Mouse (Mus musculus): ENCODE results near the gene A930018P22Rik. TPM values are rescaled to one million over a fixed set of nuclear protein-coding genes. Genes with fewer than 3 reads are reported as not detected.

The A930018P22Rik gene
- not detected for polyA plus RNA-seq (2014; fragmentation: Illumina TruSeq; extraction: RNeasy Lipid Tissue Mini Kit (QIAGEN cat#74804); ENCODE audit: low replicate concordance)

GRCm38 (mm10) chr2:104122505-104123378 lies at the start of gene A930018P22Rik:
A930018P22Rik (plus strand) TSS chr2:104122769.

GRCm38 (mm10) chr2:104095741-104096213 lies 26.8 kb upstream of the A930018P22Rik start, which contains the start of gene Cd59a:
Cd59a (plus strand) TSS chr2:104095801.

Other genes with a start within 250 kb of the A930018P22Rik start
- 13.8 TPM for gene Lmo2, start 164.8 kb upstream of the A930018P22Rik start, polyA plus RNA-seq (2014; fragmentation: Illumina TruSeq; extraction: RNeasy Lipid Tissue Mini Kit (QIAGEN cat#74804); ENCODE audit: low replicate concordance)
- 75.2 TPM for gene Fbxo3, start 95.0 kb upstream of the A930018P22Rik start, polyA plus RNA-seq (2014; fragmentation: Illumina TruSeq; extraction: RNeasy Lipid Tissue Mini Kit (QIAGEN cat#74804); ENCODE audit: low replicate concordance)
- not detected for gene 4931422A03Rik, start 94.4 kb upstream of the A930018P22Rik start, polyA plus RNA-seq (2014; fragmentation: Illumina TruSeq; extraction: RNeasy Lipid Tissue Mini Kit (QIAGEN cat#74804); ENCODE audit: low replicate concordance)
- gene Gm10912, start 56.9 kb upstream of the A930018P22Rik start, polyA plus RNA-seq (2014; fragmentation: Illumina TruSeq; extraction: RNeasy Lipid Tissue Mini Kit (QIAGEN cat#74804); ENCODE audit: low replicate concordance): not detected
- gene Gm10799, start 54.2 kb upstream of the A930018P22Rik start, polyA plus RNA-seq (2014; fragmentation: Illumina TruSeq; extraction: RNeasy Lipid Tissue Mini Kit (QIAGEN cat#74804); ENCODE audit: low replicate concordance): not detected
- gene Cd59b, start 52.9 kb upstream of the A930018P22Rik start, polyA plus RNA-seq (2014; fragmentation: Illumina TruSeq; extraction: RNeasy Lipid Tissue Mini Kit (QIAGEN cat#74804); ENCODE audit: low replicate concordance): 3.0 TPM
- gene Cd59a, start 27.0 kb upstream of the A930018P22Rik start, polyA plus RNA-seq (2014; fragmentation: Illumina TruSeq; extraction: RNeasy Lipid Tissue Mini Kit (QIAGEN cat#74804); ENCODE audit: low replicate concordance): 26.8 TPM

Data from small intestine, adult 10 weeks (tissue).